Mouse (Mus musculus) megakaryocyte, adult 5-6 weeks (primary cell): ENCODE measurements around the gene Tsen54. TPM values are rescaled to one million over a fixed set of nuclear protein-coding genes. Genes with fewer than 3 reads are reported as not detected.

Source experiments
- ATAC-seq: 2 replicates; pipeline ENCODE4 v1.8.0; 2016; ENCODE audit warnings: mild to moderate bottlenecking, inconsistent platforms; ENCODE audit not compliant: poor library complexity, severe bottlenecking
- total RNA-seq, 2 experiments: library from RNA; stranded (forward) in 1 of 2; stranded (reverse) in 1 of 2; fragments of 153-499, 151-499 nt in 1 of 2; fragments of 221-1000, 200-1000 nt in 1 of 2; gene quantifications; 2 replicates each; pipeline versions ENCODE4 v1.2.3 to v1.2.4; 2015 to 2017

Tsen54 gene
- total RNA-seq (2015): 2.6 and 5.4 TPM in 2 replicates
- total RNA-seq (2017): 7.0 and 16.3 TPM in 2 replicates

DNA sequence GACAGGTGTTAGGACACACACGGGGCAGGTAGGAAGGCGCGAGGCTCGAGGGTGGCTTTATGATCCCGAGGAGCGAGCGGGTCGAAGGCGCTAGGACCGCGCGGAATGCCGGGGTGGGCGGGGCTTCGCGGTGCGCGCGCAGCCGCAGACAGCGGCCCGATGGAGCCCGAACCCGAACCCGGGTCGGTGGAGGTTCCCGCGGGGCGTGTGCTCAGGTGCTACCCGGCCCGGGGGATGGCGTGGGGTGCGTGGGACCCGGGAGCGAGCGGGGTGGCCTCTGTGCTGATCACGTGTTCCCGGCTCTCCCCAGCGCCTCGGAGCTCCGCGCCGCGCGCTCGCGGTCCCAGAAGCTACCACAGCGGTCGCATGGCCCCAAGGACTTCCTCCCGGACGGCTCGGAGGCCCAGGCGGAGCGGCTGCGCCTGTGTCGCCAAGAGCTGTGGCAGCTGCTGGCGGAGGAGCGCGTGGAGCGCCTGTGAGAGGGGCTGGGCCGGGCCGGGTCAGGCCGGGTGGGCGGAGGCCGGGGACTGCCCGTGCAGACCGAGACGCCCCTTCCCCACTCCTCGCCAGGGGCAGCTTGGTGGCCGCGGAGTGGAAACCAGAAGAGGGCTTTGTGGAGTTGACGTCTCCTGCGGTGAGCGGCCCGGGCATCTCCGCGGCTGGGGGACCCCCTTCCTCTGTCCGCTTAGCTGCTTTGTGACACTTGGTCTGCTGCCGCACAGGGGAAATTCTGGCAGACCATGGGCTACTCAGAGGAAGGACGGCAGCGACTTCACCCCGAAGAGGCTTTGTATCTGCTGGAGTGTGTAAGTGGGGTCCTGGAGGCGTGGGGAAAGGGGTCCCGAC lies at the start of gene Tsen54:
TSS of gene Tsen54 (plus strand) at position 120 of the 846 bp plus-strand sequence.
- ATAC-seq: peak; percentile 56

DNA sequence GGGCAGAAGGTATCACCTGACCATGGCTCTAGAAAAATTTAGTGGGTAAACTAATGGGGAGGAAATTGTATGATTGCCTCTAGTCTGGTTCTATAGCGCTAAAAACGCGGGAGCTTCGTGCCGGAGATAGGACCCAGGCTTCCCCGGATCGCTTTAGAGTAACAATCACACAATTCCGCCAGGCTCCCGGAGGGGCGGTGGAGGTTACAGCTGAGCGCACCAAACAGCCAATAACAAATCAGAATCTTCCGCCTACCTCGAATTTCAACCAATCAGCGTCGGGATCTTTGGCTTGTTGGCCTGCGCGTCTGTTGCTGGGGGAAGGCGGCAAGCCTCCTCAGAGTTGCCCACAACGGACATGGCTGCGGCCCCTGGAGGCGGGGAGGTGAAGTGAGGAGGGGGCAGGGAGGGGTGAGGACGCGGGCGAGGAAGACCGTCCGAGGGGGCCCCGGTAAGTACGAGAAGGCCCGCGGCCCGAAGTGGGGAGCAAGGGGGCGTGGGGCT lies 49.4 kb upstream of the Tsen54 start, which contains the start of gene Tmem94:
TSS of gene Tmem94 (plus strand) at position 331 of the 504 bp plus-strand sequence.
- ATAC-seq: peak; percentile 99

DNA sequence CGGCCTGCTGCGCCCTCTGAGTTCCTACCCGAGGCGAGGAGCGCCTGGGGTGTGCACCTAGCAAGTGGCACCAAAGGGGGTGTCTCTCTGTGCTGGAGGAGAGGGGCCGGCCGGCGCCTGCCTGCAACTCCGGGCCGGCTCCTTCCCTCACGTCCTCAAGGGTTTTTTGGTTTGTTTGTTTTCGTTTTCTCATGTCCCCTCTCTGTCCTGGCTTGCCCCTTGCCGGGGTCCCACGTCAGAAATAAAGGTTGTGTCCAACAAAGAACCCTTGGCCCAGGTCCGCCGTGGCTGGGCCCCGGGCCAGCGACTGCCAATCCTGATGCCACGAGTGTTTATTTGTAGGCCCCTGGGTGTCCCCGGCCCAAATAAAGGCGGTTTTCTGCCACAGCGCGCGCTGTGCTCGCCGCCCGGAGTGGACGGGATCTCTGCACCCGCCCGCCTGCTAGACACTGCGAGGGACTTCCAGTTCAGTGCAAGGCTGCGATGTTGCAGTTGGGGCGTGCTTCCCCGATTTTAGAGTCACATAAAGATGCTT lies 48.9 kb upstream of the Tsen54 start:
- peak; percentile 50 for ATAC-seq

DNA sequence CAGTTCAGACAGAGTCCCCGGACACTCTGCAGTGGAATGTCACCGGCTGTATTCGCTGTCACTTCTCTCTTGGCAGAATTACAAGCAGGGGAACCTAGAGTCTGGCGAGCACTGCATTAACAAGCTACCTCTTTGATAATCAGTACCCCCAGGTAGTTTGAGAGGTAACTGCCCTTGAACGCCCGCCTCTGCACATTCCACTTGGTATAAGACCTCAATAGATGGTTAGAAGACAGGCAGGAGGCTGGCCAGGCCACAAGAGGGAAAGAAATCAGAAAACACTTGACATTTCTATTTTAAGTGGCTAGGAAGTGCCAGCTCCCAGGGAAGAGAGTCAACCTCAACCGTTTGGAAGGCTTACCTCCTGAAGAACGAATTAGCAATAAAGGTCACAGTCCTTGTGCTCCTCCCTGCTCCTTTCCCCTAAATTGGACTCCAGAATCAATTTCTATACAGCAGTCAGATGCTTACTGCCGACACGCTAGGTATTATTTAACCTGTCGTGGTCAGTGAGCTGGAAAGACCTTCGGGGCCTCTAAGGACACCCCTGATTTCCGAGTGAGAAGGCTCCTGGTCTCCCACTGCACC lies 48.1 kb upstream of the Tsen54 start:
- ATAC-seq: no peak

DNA sequence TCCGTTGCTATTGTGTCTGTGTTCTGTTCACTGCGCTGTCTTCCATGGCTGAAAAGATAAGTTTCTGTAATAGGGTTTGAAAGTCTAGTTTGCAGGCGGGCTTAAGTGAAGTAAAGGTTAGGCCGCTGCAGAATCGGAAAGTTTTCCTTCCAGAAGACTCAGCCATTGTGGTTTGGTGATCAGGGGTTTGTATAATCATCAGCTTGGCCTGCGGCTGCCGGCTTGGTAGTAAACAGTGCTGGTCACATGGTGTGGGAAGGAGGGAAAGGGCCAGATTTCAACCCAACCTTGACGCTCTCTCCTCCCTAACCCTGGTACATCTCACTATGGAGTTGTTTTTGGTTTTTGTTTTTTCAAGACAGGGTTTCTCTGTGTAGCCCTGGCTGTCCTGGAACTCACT lies 47.5 kb upstream of the Tsen54 start:
- no peak for ATAC-seq

DNA sequence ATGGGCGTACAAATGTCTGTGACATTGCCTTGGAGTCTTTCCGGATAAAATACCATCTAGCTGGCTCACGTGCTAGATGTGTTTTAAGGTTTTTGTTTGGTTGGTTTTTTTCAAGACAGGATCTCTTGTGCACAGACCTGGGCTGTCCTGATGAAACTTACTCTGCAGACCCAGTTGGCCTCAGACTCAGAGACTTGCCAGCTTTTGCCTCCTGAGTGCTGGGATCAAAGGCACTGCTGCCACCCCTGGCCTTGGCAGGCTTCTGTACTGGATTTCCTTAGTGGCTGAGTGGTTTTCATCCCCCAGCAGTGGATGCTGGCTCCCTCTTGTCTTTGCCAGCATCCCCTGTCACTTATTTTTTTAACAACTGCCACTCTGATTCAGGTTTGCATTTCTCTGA lies 45.6 kb upstream of the Tsen54 start:
- ATAC-seq: no peak

DNA sequence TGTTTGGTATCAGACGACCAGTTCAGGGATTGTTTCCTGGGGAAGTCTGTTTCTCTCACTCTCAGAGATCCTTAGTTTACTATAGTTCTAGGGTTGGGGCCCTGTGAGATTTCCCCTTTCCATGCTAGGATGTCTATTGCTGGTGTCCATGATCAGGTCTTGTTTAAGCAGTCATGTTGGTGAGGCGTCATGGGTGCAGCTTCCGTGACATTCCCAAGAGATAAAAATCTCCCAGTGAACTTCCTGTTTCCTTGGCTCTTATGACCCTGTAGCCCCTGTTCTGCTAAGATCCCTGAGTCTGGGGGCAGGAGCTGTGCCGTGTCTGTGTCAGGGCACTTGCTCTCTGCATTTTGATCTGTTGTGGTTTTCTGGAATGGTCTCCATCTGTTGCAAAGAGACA lies 39.9 kb upstream of the Tsen54 start:
- ATAC-seq: no peak

DNA sequence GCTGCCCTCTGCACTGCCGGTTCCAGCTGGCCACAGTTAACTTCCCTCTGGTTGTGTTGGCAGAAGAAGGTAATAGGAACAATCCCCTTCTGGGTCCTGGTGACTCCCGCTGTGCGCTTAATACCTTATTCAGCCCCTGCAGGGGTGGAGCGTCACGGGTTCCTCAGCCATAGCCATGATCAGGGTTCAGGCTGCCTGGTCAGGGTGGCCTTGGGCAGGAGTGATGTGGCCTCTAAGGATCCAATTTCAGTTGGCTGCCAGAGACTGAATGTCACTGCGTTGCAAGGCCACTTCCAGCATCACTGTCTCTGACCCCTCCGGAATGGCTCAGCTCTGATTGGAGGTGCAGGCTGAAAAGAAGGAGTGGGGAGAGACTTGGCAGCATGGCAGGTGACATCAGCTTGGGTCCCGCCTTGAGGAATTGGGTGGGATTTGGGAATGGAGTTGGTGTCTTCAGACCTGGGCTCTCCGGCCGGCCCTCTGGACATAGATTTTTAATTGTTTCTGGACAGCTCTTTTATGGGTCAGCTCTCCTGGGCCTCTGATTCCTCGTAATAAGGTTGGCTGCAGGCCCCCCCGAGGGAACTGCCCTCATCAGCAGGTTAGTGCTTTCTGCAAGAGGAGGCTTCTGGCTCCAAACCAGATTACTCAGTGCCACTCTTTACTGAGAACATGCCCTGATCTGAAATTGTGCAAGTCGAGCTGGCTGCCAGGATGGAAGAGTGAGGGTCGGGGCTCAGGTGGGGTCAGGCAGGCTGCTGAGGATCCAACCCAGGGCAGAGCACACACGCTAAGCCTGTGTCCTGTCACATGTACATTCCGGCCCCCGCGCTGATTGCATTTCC lies 38.5 kb upstream of the Tsen54 start:
- ATAC-seq: no peak

DNA sequence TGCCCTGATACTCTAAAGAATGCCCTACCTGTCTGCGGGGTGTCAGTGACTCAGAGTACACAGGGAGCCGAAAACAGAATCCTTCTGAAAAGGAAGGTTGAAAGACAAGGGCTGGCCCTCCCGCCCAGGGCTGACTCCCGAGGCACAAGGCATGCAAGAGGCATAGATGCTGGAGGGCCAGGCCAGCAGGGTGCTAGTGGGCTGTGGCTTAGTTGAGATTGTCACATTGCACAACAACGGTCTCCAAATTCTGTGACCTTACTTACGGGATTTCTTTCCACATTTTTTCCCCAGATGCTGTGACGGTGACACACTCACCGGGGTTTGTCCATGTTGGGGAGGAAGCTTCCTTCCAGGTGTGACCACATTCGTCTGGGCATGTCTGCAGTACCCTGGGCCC lies 37.6 kb upstream of the Tsen54 start:
- no peak for ATAC-seq

DNA sequence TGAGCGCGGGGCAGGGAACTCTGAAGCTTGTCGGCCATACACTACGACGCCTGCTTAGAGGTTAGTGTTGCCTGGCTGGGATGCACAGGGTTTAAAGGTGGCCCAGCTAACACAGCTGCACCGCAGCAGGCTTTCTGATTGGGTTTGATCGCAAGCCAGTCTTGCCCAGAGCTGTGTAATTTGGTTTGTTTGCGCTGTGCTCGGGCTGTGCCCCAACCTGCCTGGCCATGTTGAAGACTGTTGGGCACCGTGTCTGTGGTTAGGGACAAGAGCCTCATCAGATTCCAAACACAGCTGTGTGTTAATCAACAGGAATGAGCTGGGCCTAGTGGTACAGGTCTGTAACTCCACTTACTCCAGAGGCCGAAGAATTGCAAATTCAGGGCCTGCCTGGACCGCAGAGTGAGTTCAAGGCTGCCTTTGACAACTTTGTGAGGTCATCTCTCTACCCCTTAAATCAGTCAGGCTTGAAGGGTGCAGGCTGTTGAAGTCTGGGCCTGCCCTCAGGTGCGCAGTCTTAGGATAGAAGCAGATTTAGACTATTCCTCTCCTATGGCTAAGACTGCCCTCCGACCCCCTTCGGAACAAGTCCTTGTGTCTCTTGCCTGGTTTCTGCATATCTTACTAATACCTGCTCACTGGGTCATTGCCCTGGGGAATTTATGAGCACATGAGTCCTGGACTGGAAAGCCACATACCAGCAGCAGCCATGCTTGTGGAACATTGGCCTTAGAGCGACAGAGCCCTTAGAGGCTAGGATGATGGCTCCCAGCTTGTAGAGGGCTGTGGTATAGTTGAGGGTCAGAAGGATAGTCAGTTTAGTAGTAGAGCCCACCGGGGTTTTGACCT lies 36.8 kb upstream of the Tsen54 start:
- no peak for ATAC-seq

DNA sequence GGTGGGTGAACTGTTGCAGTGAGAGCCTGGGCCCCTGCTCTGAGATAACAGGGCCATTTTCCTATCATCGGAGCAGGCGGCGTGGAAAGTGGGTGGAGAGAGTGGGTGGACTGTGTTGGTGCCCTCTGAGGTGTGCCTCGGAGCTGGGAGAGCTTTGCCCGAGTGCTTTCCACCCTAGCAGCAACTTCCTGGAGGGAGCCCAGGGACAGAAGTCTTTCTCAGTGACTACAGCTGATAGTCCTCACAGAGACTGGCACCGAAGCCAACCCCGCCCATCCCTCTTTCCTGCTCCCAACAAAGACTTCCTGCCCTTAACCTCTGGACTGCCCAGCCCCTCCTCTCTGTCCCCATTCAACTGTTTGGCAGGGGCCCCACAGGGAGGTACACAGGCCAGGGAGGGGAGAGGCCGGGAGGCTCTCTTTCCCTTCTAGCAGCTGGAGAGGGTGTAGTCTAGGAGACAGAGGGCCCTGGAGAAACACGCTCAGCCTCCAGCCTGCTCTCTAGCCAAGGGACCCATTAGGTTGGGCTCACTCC lies 35.4 kb upstream of the Tsen54 start:
- no peak for ATAC-seq

DNA sequence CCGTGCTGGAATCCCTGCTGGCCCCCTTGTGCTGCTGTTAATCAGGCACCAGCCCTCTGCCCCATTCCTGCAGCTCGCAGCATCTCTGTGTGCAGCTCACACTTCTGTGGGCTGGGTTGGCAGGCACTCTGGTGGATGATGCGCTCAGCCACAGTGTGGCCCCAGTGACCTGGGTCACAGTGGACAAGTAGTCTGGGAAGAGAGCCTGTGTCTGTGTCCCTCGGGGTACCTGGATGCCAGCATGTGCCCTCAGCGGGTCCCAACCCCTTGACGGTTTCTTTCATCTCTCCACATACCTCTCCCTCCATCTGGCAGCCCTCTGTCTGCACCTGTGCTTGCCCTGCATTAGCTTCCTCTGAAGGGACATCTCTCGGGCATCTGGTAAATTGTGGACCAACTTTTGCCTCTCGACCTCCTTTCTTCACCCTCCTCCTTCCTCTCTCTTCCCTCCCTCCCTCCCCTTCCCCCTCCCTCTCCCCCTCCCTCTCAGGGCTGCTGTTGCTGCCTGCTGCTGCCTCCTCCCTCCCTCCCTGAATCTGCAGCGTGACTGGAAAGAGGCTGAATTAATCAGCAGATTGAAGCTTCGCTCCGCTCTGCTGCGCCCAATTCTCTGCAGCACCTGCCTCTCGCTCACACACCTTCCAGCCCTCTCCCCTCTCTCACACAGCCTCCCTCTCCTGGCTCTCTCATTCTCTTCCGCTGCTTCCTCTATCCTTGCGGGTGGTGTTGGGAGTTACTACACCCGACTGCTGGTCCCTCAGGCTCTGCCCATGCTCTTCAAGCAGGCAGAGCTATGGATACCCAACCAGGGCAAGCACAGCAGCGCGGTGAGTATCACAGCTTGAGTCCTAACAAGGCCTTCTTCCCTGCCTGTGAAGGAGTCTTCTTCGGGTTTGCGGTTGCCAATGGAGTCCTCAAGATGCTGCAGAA lies 34.1 kb upstream of the Tsen54 start:
- ATAC-seq: no peak

DNA sequence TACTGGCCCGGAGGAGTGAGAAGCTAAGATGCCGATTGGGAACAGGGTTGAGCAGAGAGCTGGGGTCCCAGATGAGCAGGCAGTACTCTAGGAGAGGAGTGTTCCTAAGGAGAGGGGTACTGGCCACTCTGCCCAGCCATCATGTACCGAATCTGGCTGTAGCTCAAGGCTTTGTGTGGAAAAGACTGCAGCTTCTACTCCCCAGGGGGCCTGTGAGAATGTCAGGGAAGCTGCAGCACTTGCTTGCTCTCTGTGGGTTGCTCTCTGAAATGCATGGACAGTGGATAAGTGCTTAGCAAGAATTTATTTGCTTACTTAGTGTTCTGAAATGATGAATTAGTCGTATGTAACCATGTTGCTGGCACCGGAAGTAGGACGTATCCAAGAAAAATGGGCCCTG lies 28.1 kb upstream of the Tsen54 start:
- no peak for ATAC-seq

DNA sequence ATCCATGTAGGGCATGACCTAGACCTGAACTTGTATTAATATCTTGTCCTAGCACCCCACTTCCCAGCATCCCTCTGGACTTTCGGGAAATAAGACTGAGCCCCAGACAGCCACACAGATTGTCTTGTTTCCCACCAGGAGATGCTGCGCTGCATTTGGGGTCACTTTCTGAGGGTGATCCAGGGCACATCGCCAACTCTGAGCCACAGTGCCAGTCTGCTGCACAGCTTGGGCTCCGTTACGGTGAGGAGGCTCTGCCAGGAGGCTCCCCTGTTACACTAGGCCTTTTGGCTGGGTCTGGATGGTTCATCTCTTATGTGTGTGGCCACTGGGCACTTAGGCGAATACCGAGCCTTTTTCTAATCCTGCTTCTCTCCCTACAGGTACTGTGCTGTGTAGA lies 24.7 kb upstream of the Tsen54 start:
- no peak for ATAC-seq

DNA sequence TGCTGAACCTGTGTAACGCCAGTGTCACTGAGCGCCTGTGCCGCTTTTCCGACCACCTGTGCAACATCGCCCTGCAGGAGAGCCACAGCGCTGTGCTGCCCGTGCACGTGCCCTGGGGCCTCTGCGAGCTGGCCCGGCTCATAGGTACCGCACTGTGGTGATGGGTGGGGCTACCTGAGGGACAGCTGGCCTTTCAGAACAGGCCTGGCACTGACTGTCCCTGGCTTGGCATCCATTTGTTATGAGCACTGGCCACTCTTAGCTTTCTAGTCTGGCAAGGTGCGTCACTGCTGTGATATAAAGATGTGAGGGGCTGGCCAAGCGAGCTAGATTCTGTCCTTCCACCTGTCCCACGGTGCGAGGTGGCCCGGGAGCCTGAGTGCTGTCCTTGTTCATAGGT lies 22.6 kb upstream of the Tsen54 start:
- no peak for ATAC-seq

DNA sequence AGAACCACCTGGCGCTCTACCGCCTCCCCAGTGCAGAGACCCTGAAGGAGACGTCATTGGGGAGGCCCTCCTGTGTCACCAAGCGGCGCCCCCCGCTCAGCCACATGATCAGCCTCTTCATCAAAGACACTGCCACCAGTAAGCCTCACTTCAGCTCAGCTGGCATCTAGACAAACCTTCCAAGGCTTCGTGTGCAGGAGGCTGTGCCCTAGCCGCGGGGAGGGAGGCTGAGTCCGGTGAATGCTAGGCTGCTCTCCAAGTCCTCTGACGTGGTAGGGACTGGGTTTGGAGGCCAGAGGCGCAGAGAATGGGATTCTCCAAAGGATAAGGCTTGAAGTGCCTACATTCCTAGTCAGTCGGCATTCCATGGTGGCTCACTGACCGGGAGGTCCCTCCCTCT lies 22.2 kb upstream of the Tsen54 start:
- ATAC-seq: no peak

DNA sequence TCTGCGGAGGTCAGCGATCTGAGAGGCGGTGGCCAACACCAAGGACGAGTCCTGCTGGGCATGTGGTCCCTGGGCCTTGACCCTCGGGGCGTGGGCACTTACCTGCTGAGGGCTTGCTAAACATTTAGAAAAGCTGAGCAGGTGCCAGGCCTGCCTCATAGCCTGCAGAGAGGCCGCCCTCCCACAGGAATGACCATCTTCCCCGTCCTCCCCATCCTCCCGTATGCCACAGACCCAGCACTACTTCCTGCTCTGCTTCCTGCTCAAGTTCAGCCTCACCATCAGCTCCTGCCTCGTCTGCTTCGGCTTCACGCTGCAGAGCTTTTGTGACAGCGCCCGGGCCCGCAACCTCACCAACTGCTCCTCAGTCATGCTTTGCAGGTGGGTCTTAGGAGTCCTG lies 17.6 kb upstream of the Tsen54 start:
- ATAC-seq: no peak

DNA sequence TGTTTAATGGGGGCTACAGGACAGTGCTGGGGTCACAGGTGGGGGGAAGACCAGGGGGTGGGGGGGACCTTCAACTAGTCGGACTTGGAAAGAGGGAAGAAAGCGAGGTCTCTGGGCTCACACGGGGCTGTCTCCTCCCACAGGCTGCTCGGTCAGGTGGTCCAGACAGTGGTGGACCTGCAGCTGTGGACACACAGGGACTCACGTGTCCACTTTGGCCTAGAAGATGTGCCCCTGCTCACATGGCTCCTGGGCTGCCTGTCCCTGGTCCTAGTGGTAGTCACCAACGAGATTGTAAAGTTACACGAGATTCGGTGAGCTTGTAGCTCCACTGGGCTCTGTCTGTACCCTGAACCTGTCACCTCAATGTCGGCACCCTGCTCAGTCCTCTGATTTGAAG lies 16.9 kb upstream of the Tsen54 start:
- no peak for ATAC-seq

DNA sequence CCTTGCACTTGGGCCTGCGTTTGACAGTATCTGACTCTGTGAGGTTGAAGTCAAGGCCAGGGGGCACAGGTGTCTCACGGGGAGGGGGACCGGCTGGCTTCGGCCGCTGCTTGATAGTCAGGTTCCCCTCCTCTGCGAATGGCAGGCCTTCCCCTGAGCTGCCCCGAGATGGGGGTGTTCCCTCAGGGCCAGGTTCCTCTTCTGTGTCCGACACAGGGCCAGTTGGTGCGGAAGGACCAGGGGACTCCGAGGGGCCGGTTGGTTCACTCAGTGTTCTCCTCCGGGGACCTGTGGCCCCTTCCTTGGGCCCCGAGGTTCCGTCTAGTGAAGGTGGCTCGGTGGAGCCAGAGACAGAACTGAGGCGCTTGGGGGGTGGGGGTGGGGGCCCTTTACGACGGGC lies 13.5 kb upstream of the Tsen54 start:
- ATAC-seq: no peak
